Mouse (Mus musculus) left cerebral cortex, adult 2 months (tissue): ENCODE results near the gene Triml2. TPM values are rescaled to one million over a fixed set of nuclear protein-coding genes. Genes with fewer than 3 reads are reported as not detected.

Experiments used
- DNase-seq, 2 experiments: peaks; one replicate each; pipeline ENCODE4 v3.0.0; 2021 to 2022; ENCODE audit warnings: low spot score in 2 of 2, mixed read lengths in 1 of 2; ENCODE audit errors: extremely low spot score in 1 of 2
- H3K27ac ChIP-seq: fragments of 200-600 bp; 2 replicates; pipeline ENCODE4 v1.8.1; 2022
- H3K4me3 ChIP-seq: fragments of 200-600 bp; 2 replicates; pipeline ENCODE4 v1.8.1; 2022
- CTCF ChIP-seq: fragments of 200-600 bp; IDR thresholded peaks from 2 replicates; pipeline ENCODE4 v1.8.1; 2022; ENCODE audit warnings: antibody characterized with exemption, mild to moderate bottlenecking, moderate library complexity
- intact Hi-C: fragments of 180-260 bp; cut with DNase I; formaldehyde crosslinking; loops from one replicate; pipeline ENCODE4 v1.15.1; 2025
- total RNA-seq, 2 experiments: library from RNA; stranded (reverse); gene quantifications; 2 replicates each; pipeline ENCODE4 v1.2.3; 2021

Triml2 gene
- total RNA-seq, 2 experiments from 2014 or later, result not detected

GRCm38 (mm10) chr8:43243326-43243725 is 63.0 kb downstream of the Triml2 start:
- Histone ChIP-seq H3K4me3 (no peak overlapping the region), H3K27ac (no peak overlapping the region)
- no peak for DNase-seq
- intact Hi-C loops, result no loop called here
- TF ChIP-seq CTCF, result no peak

Other genes with a start within 250 kb of the Triml2 start
- not detected for gene Triml1, start 39.1 kb upstream of the Triml2 start, total RNA-seq
- not detected for gene Zfp42, start 126.4 kb downstream of the Triml2 start, total RNA-seq